33 mouse cellular contexts compared by ENCODE assay signal in genomic region chr1:171629168-171629567, GRCm38 (mm10). TPM values are rescaled to one million over a fixed set of nuclear protein-coding genes. Genes with fewer than 3 reads are reported as not detected.
A peak's percentile ranks its signal among the peaks of the same experiment; 100 is the strongest.
DNase-seq lines count a peak whose midpoint lies in the region; ATAC-seq lines count a peak whose summit lies in the region.
"Had no signal": no experiment of that assay in that cellular context is flagged by ENCODE, and none has a peak within 500 bp of the region (broad histone marks: within the 10 kb centered on the region; RNA-seq: fewer than 3 reads in every experiment).

No protein-coding gene starts in this region.

- no peaks in the 10 kb centered on the region for H3K27me3 ChIP-seq in kidney, embryonic 15.5 days
- H3K27me3 ChIP-seq: forebrain, embryonic 12.5 days; heart, embryonic 12.5 days; liver, embryonic 12.5 days; midbrain, embryonic 13.5 days; neural tube, embryonic 12.5 days; stomach, embryonic 15.5 days had no signal

- no peaks in the 10 kb centered on the region for H3K9me3 ChIP-seq in kidney, embryonic 15.5 days (replicated peaks)
- H3K9me3 ChIP-seq: forebrain, embryonic 12.5 days; heart, embryonic 12.5 days; liver, embryonic 12.5 days; midbrain, embryonic 13.5 days; neural tube, embryonic 12.5 days; stomach, embryonic 15.5 days had no signal

- WGBS in kidney, embryonic 15.5 days, result 31% methylated on average over 6 of the region's 6 CpGs

- no peak overlapping the region for H3K27ac ChIP-seq in kidney, embryonic 15.5 days
- H3K27ac ChIP-seq: forebrain, embryonic 12.5 days; hindbrain, embryonic 14.5 days; layer of hippocampus, adult 2 months; left cerebral cortex, adult 2 months; liver, embryonic 12.5 days; midbrain, embryonic 13.5 days; neural tube, embryonic 12.5 days; stomach, embryonic 15.5 days had no signal

- ATAC-seq in kidney, embryonic 15.5 days (replicated peaks; ENCODE audit: low FRiP score), result peak; percentile 46; the same call in 1 of the 2 replicates
- ATAC-seq in activated CD4-positive, CD25-positive, alpha-beta regulatory T cell, adult 4 months, result peak; percentile 54
- ATAC-seq in megakaryocyte, adult 5-6 weeks (ENCODE audit: poor library complexity, severe bottlenecking), result peak; percentile 39
- ATAC-seq in erythroid progenitor cell, adult 5-6 weeks (replicated peaks; ENCODE audit: low FRiP score, poor library complexity, severe bottlenecking), result no peak
- ATAC-seq in CD4-positive, CD25-positive, alpha-beta regulatory T cell, adult 4 months, result no peak
- ATAC-seq: forebrain, postnatal 0 days; liver, embryonic 12.5 days; liver, postnatal 0 days; midbrain, embryonic 13.5 days had no signal

- intact Hi-C loops in left cerebral cortex, postnatal 25 days (cut with DNase I), result no loop called here

- no peak overlapping the region for H3K4me3 ChIP-seq in kidney, embryonic 15.5 days (replicated peaks)
- H3K4me3 ChIP-seq: erythroblast, embryonic 14.5 days; forebrain, embryonic 12.5 days; heart, embryonic 12.5 days; layer of hippocampus, adult 2 months; left cerebral cortex, adult 2 months; liver, embryonic 12.5 days; midbrain, embryonic 13.5 days; neural tube, embryonic 12.5 days; stomach, embryonic 15.5 days had no signal

- DNase-seq in kidney, adult 18-20 months, result no peak
- DNase-seq in left cerebral cortex, postnatal 25 days (ENCODE audit: low spot score in 2 of 2), result no peak
- DNase-seq: adrenal gland, postnatal 25 days; B cell, adult 2 months; cerebellum, adult 11-12 months; cerebellum, postnatal 10 days; forebrain, postnatal 0 days; heart, postnatal 4 days; kidney, adult 8-10 months; kidney, postnatal 14 days; left cerebral cortex, postnatal 4 days; liver, postnatal 0 days; lung, postnatal 36 days; right cerebral cortex, postnatal 4 days; thymus, postnatal 14 days had no signal

- no peaks in the 10 kb centered on the region for H3K4me1 ChIP-seq in kidney, embryonic 15.5 days
- H3K4me1 ChIP-seq: forebrain, embryonic 12.5 days; heart, embryonic 12.5 days; liver, embryonic 12.5 days; midbrain, embryonic 13.5 days; neural tube, embryonic 12.5 days; stomach, embryonic 15.5 days had no signal

- no peak overlapping the region for H3K9ac ChIP-seq in kidney, embryonic 15.5 days
- H3K9ac ChIP-seq: forebrain, embryonic 12.5 days; forebrain, postnatal 0 days; heart, embryonic 12.5 days; hindbrain, embryonic 14.5 days; liver, embryonic 12.5 days; liver, postnatal 0 days; midbrain, embryonic 13.5 days; neural tube, embryonic 12.5 days; stomach, embryonic 15.5 days had no signal

- no peaks in the 10 kb centered on the region for H3K36me3 ChIP-seq in kidney, embryonic 15.5 days
- H3K36me3 ChIP-seq: forebrain, embryonic 12.5 days; G1E; heart, embryonic 12.5 days; liver, embryonic 12.5 days; midbrain, embryonic 13.5 days; neural tube, embryonic 12.5 days; stomach, embryonic 15.5 days had no signal

- no peak overlapping the region for H3K4me2 ChIP-seq in kidney, embryonic 15.5 days
- H3K4me2 ChIP-seq: forebrain, embryonic 12.5 days; heart, embryonic 12.5 days; hindbrain, embryonic 14.5 days; liver, embryonic 12.5 days; midbrain, embryonic 13.5 days; neural tube, embryonic 12.5 days; stomach, embryonic 15.5 days had no signal

RNA-seq across cellular contexts. Expression of gene Ly9, which starts 22.0 kb away (rescaled TPM):
- 0.32 and 0.42 TPM in 2 replicates for polyA plus RNA-seq in kidney, embryonic 15.5 days (2015; fragmentation: Nextera tagmentation; extraction: Ambion mirVana)
- 10 to 100 TPM; 45.6 to 82.3 TPM for polyA plus RNA-seq in activated CD4-positive, CD25-positive, alpha-beta regulatory T cell, adult 4 months (2017; shearing (Covaris generic))
- total RNA-seq in megakaryocyte, adult 5-6 weeks (2015), result 41.3 and 43.2 TPM in 2 replicates
- 72.9 and 75.3 TPM in 2 replicates for total RNA-seq in megakaryocyte, adult 5-6 weeks (2017)
- total RNA-seq in left cerebral cortex, postnatal 25 days (2021), result not detected
- 9.2 and 14.4 TPM in 2 replicates for total RNA-seq in erythroid progenitor cell, adult 5-6 weeks (2015; ENCODE audit: low replicate concordance)
- 6.7 and 15.0 TPM in 2 replicates for total RNA-seq in erythroid progenitor cell, adult 5-6 weeks (2017; ENCODE audit: low replicate concordance)
- polyA plus RNA-seq in CD4-positive, CD25-positive, alpha-beta regulatory T cell, adult 4 months (2017; shearing (Covaris generic)), result 100 to 1,000 TPM in 1 of 2 experiments, 10 to 100 TPM in 1; 52.9 to 159 TPM
- total RNA-seq: forebrain, postnatal 0 days; layer of hippocampus, adult 2 months; layer of hippocampus, postnatal 14 days; left cerebral cortex, adult 2 months had no signal
- polyA plus RNA-seq: forebrain, embryonic 12.5 days; G1E; hindbrain, embryonic 14.5 days; midbrain, embryonic 13.5 days; neural tube, embryonic 12.5 days had no signal

RNA-seq across cellular contexts. Expression of gene Slamf7, which starts 23.7 kb away (rescaled TPM):
- 0.13 TPM in 1 of 2 replicates, not detected in the other for polyA plus RNA-seq in kidney, embryonic 15.5 days (2015; fragmentation: Nextera tagmentation; extraction: Ambion mirVana)
- 1 to 10 TPM; 4.1 to 9.4 TPM for polyA plus RNA-seq in activated CD4-positive, CD25-positive, alpha-beta regulatory T cell, adult 4 months (2017; shearing (Covaris generic))
- 13.4 and 16.1 TPM in 2 replicates for total RNA-seq in megakaryocyte, adult 5-6 weeks (2015)
- total RNA-seq in megakaryocyte, adult 5-6 weeks (2017), result 9.3 and 17.3 TPM in 2 replicates
- not detected for total RNA-seq in left cerebral cortex, postnatal 25 days (2021)
- 6.8 and 7.5 TPM in 2 replicates for total RNA-seq in erythroid progenitor cell, adult 5-6 weeks (2015; ENCODE audit: low replicate concordance)
- 4.7 and 16.6 TPM in 2 replicates for total RNA-seq in erythroid progenitor cell, adult 5-6 weeks (2017; ENCODE audit: low replicate concordance)
- polyA plus RNA-seq in CD4-positive, CD25-positive, alpha-beta regulatory T cell, adult 4 months (2017; shearing (Covaris generic)), result 10 to 100 TPM; 12.5 to 13.1 TPM
- total RNA-seq: heart, postnatal 4 days; layer of hippocampus, adult 2 months; layer of hippocampus, postnatal 14 days; left cerebral cortex, postnatal 4 days had no signal
- polyA plus RNA-seq: erythroblast, embryonic 14.5 days; forebrain, embryonic 12.5 days; forebrain, postnatal 0 days; G1E; heart, embryonic 12.5 days; hindbrain, embryonic 14.5 days; intestine, embryonic 14.5 days; liver, embryonic 12.5 days; midbrain, embryonic 13.5 days; neural tube, embryonic 12.5 days had no signal

RNA-seq across cellular contexts. Expression of gene Cd48, which starts 52.6 kb away (rescaled TPM):
- polyA plus RNA-seq in kidney, embryonic 15.5 days (2015; fragmentation: Nextera tagmentation; extraction: Ambion mirVana), result 2.3 and 2.9 TPM in 2 replicates
- polyA plus RNA-seq in activated CD4-positive, CD25-positive, alpha-beta regulatory T cell, adult 4 months (2017; shearing (Covaris generic)), result 100 to 1,000 TPM; 665 to 693 TPM
- 528 and 600 TPM in 2 replicates for total RNA-seq in megakaryocyte, adult 5-6 weeks (2015)
- 243 and 278 TPM in 2 replicates for total RNA-seq in megakaryocyte, adult 5-6 weeks (2017)
- 1 to 10 TPM in 1 of 2 experiments, under 1 TPM in 1; 0.27 to 1.0 TPM for total RNA-seq in left cerebral cortex, postnatal 25 days (2021)
- total RNA-seq in erythroid progenitor cell, adult 5-6 weeks (2015; ENCODE audit: low replicate concordance), result 36.5 and 53.0 TPM in 2 replicates
- 15.0 and 22.4 TPM in 2 replicates for total RNA-seq in erythroid progenitor cell, adult 5-6 weeks (2017; ENCODE audit: low replicate concordance)
- polyA plus RNA-seq in CD4-positive, CD25-positive, alpha-beta regulatory T cell, adult 4 months (2017; shearing (Covaris generic)), result 100 to 1,000 TPM; 451 to 548 TPM
- total RNA-seq: G1E; layer of hippocampus, adult 2 months; layer of hippocampus, postnatal 14 days had no signal
- polyA plus RNA-seq: erythroblast, embryonic 14.5 days; G1E had no signal

Comparison
In these comparisons a context has a peak if more than half of its experiments do, and no peak if none do; other contexts are left out.
1. ATAC-seq: peak in kidney, embryonic 15.5 days (single experiment), activated CD4-positive, CD25-positive, alpha-beta regulatory T cell, adult 4 months (single experiment) and megakaryocyte, adult 5-6 weeks (single experiment); none in erythroid progenitor cell, adult 5-6 weeks (single experiment) and CD4-positive, CD25-positive, alpha-beta regulatory T cell, adult 4 months (single experiment).
2. RNA of gene Ly9, which starts 22.0 kb away (total RNA-seq): 41.3 to 75.3 TPM in megakaryocyte, adult 5-6 weeks and 6.7 to 15.0 TPM in erythroid progenitor cell, adult 5-6 weeks; not detected in left cerebral cortex, postnatal 25 days; every median in the first group is over 4 times any median in the second.
3. RNA of gene Slamf7, which starts 23.7 kb away (total RNA-seq): 4.7 to 16.6 TPM in erythroid progenitor cell, adult 5-6 weeks and 9.3 to 17.3 TPM in megakaryocyte, adult 5-6 weeks; not detected in left cerebral cortex, postnatal 25 days; every median in the first group is over 4 times any median in the second.
4. RNA of gene Cd48, which starts 52.6 kb away (total RNA-seq): 243 to 600 TPM in megakaryocyte, adult 5-6 weeks and 15.0 to 53.0 TPM in erythroid progenitor cell, adult 5-6 weeks; 0.27 to 1.0 TPM in left cerebral cortex, postnatal 25 days; every median in the first group is over 4 times any median in the second.